Mouse (Mus musculus) brain, embryonic 14.5 days (tissue): ENCODE results near the gene Olfr1390. TPM values are rescaled to one million over a fixed set of nuclear protein-coding genes. Genes with fewer than 3 reads are reported as not detected.
A peak's percentile ranks its signal among the peaks of the same experiment; 100 is the strongest.
"Not testable (repeated sequence)": the region's sequence is repeated elsewhere in the genome, so short reads cannot be mapped to it uniquely, and the experiment has no call there.

ENCODE experiments used
- DNase-seq: peaks from one replicate; pipeline ENCODE4 v3.0.0-alpha.2; 2011; ENCODE audit warnings: low read depth
- CTCF ChIP-seq: fragments of 200-500 bp; IDR thresholded peaks from 2 replicates; pipeline ENCODE4 v1.5.1; 2012; ENCODE audit warnings: inconsistent platforms, mild to moderate bottlenecking, moderate library complexity, borderline replicate concordance; ENCODE audit not compliant: insufficient read depth, insufficient read length; ENCODE audit errors: extremely low read depth
- POLR2A ChIP-seq: fragments of 200-500 bp; IDR thresholded peaks from 2 replicates; pipeline ENCODE4 v1.6.1; 2012; ENCODE audit warnings: mild to moderate bottlenecking, inconsistent platforms, borderline replicate concordance; ENCODE audit not compliant: poor library complexity, insufficient read depth, insufficient read length, severe bottlenecking; ENCODE audit errors: extremely low read depth
- polyA plus RNA-seq: library from polyadenylated mRNA; depleted of rRNA; stranded (reverse); fragments of >200 nt; gene quantifications from 2 replicates; pipeline ENCODE4 v1.2.3, GENCODE M21; 2012; rRNA removed

Gene Olfr1390
- not detected in 2 replicates for polyA plus RNA-seq

- TF ChIP-seq CTCF: no peak
- no peak for TF ChIP-seq POLR2A
- DNase-seq: no peak
These were observed at the start of gene Olfr1390 for GRCm38 (mm10) chr11:49334888-49335287. Gene Olfr1390 (plus strand): TSS chr11:49335188.

GRCm38 (mm10) chr11:49287251-49287650 is 47.7 kb upstream of the Olfr1390 start:
- DNase-seq: no peak
- TF ChIP-seq POLR2A (no peak), CTCF (no peak)

GRCm38 (mm10) chr11:49292777-49293176 is 42.2 kb upstream of the Olfr1390 start:
- DNase-seq: peak; percentile 64
- TF ChIP-seq CTCF (no peak), POLR2A (no peak)

- no peak for TF ChIP-seq CTCF
- TF ChIP-seq POLR2A: no peak
- DNase-seq: no peak
These were observed 30.5 kb upstream of the Olfr1390 start, which contains the start of gene Olfr10 for GRCm38 (mm10) chr11:49304441-49304840. Gene Olfr10 (plus strand): TSS chr11:49304741.

GRCm38 (mm10) chr11:49308547-49308946 is 26.4 kb upstream of the Olfr1390 start:
- DNase-seq: not testable (repeated sequence)

- DNase-seq: no peak
- no peak for TF ChIP-seq CTCF
- no peak for TF ChIP-seq POLR2A
These were observed 12.5 kb upstream of the Olfr1390 start, which contains the start of gene Olfr1391 for GRCm38 (mm10) chr11:49322442-49322841. Gene Olfr1391 (plus strand): TSS chr11:49322742.

GRCm38 (mm10) chr11:49326726-49327125 is 8.3 kb upstream of the Olfr1390 start:
- DNase-seq: no peak
- TF ChIP-seq POLR2A (no peak), CTCF (no peak)

GRCm38 (mm10) chr11:49329686-49330085 is 5.3 kb upstream of the Olfr1390 start:
- TF ChIP-seq POLR2A (no peak), CTCF (no peak)
- no peak for DNase-seq

- DNase-seq: no peak
- TF ChIP-seq CTCF: no peak
These were observed 2.3 kb downstream of the Olfr1390 start for GRCm38 (mm10) chr11:49337150-49337832.

GRCm38 (mm10) chr11:49383133-49383532 is 48.1 kb downstream of the Olfr1390 start:
- DNase-seq: no peak
- no peak for TF ChIP-seq CTCF
- no peak for TF ChIP-seq POLR2A

- not testable (repeated sequence) for DNase-seq
These were observed 51.1 kb downstream of the Olfr1390 start for GRCm38 (mm10) chr11:49386118-49386517.

Other genes with a start within 250 kb of the Olfr1390 start
- not detected in 2 replicates for gene Olfr1396, start 220.3 kb upstream of the Olfr1390 start, polyA plus RNA-seq
- gene Olfr1395, start 192.9 kb upstream of the Olfr1390 start, polyA plus RNA-seq: not detected in 2 replicates
- not detected in 2 replicates for gene Olfr1394, start 180.8 kb upstream of the Olfr1390 start, polyA plus RNA-seq
- gene Btnl9, start 148.0 kb upstream of the Olfr1390 start, polyA plus RNA-seq: 0.06 and 0.16 TPM in 2 replicates
- 23.8 and 34.9 TPM in 2 replicates for gene Zfp62, start 131.9 kb upstream of the Olfr1390 start, polyA plus RNA-seq
- gene Mgat1, start 91.0 kb upstream of the Olfr1390 start, polyA plus RNA-seq: 60.6 and 65.9 TPM in 2 replicates
- gene Olfr1393, start 56.9 kb upstream of the Olfr1390 start, polyA plus RNA-seq: 0.19 and 0.26 TPM in 2 replicates
- gene Olfr1392, start 49.9 kb upstream of the Olfr1390 start, polyA plus RNA-seq: 0.26 and 0.29 TPM in 2 replicates
- not detected in 2 replicates for gene Olfr10, start 30.4 kb upstream of the Olfr1390 start, polyA plus RNA-seq
- not detected in 2 replicates for gene Olfr1391, start 12.4 kb upstream of the Olfr1390 start, polyA plus RNA-seq
- not detected in 2 replicates for gene Olfr1389, start 87.9 kb downstream of the Olfr1390 start, polyA plus RNA-seq
- 0.16 and 0.25 TPM in 2 replicates for gene Olfr1388, start 101.4 kb downstream of the Olfr1390 start, polyA plus RNA-seq
- not detected in 2 replicates for gene Olfr1387, start 120.2 kb downstream of the Olfr1390 start, polyA plus RNA-seq
- not detected in 2 replicates for gene Olfr1386, start 129.9 kb downstream of the Olfr1390 start, polyA plus RNA-seq
- not detected in 2 replicates for gene Olfr1385, start 153.9 kb downstream of the Olfr1390 start, polyA plus RNA-seq
- gene Olfr1384, start 171.5 kb downstream of the Olfr1390 start, polyA plus RNA-seq: not detected in 2 replicates
- gene Olfr1383, start 184.5 kb downstream of the Olfr1390 start, polyA plus RNA-seq: not detected in 2 replicates
- gene Olfr1382, start 193.1 kb downstream of the Olfr1390 start, polyA plus RNA-seq: not detected in 2 replicates
- gene Olfr1381, start 208.3 kb downstream of the Olfr1390 start, polyA plus RNA-seq: not detected in 2 replicates
- not detected in 2 replicates for gene Olfr1380, start 221.7 kb downstream of the Olfr1390 start, polyA plus RNA-seq